Mouse (Mus musculus): ENCODE data around the gene Tmcc2.

GRCm38 (mm10) chr1:132343656-132344055 lies 47.4 kb downstream of the Tmcc2 start:
- no peak for TF ChIP-seq MYOD1 (IDR thresholded peaks at IDR 0.05; ENCODE audit: control insufficient read depth in 1 of 3, insufficient read length in 2 of 3, low read depth in 2 of 3)
- no peak for TF ChIP-seq MYOG (IDR thresholded peaks at IDR 0.05; ENCODE audit: control insufficient read depth in 1 of 3, insufficient read depth in 1 of 3, insufficient read length in 2 of 3, low read depth in 2 of 3)
- no peak for TF ChIP-seq POLR2AphosphoS2 (IDR thresholded peaks at IDR 0.05; ENCODE audit: insufficient read length, low read depth)
- no peak for TF ChIP-seq POLR2A (IDR thresholded peaks at IDR 0.05; ENCODE audit: insufficient read length, low read depth)
- TF ChIP-seq MAX (IDR thresholded peaks at IDR 0.05; ENCODE audit: low read depth), result no peak
